21 mouse cellular contexts compared by ENCODE assay signal in the genomic region with DNA sequence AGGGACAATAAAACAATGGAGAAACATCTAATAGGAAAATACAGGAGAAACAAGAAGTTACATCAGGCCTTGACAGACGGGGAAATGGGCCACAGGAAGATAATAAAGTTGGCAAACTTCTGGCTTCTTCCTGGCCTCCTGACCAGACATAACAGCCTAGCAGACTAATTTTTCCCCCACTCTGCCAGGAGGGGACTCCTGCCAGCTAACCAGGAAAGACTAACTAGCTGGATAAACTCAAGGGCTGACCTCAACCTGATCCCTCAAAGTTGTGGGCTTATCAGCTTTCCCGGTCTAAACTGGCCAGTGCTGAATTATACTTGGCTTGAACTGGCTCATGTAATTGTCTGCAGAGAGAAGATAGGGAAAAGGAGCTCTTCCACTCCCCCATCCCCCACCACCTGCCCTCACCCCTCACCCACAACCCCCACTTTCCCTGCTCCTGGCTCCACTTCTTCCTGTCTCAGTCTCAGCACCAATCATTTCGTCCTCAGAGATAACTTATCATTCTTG. TPM values are rescaled to one million over a fixed set of nuclear protein-coding genes. Genes with fewer than 3 reads are reported as not detected.
"Had no signal": no experiment of that assay in that cellular context is flagged by ENCODE, and none has a peak within 500 bp of the region (broad histone marks: within the 10 kb centered on the region; RNA-seq: fewer than 3 reads in every experiment).

No protein-coding gene starts in this region.

- H3K27ac ChIP-seq: kidney, embryonic 15.5 days; limb, embryonic 12.5 days; liver, embryonic 14.5 days; midbrain, embryonic 15.5 days; neural tube, embryonic 12.5 days had no signal

- H3K27me3 ChIP-seq: kidney, embryonic 15.5 days; limb, embryonic 12.5 days; midbrain, embryonic 15.5 days; neural tube, embryonic 12.5 days had no signal

- H3K9me3 ChIP-seq: kidney, embryonic 15.5 days; limb, embryonic 12.5 days; midbrain, embryonic 15.5 days; neural tube, embryonic 12.5 days had no signal

- ATAC-seq: lung, postnatal 0 days; midbrain, embryonic 15.5 days had no signal

- DNase-seq: kidney, adult 18-20 months; kidney, postnatal 25 days; layer of hippocampus, adult 9-11 months; layer of hippocampus, postnatal 36 days; liver; lung, adult 2 months; lung, postnatal 36 days; retina, postnatal 1 day; right cerebral cortex, postnatal 4 days; spleen, adult 18-20 months; thymus, adult 2 months; thymus, postnatal 36 days had no signal

- H3K9ac ChIP-seq: kidney, embryonic 15.5 days; limb, embryonic 12.5 days; liver, embryonic 14.5 days; midbrain, embryonic 15.5 days; neural tube, embryonic 12.5 days had no signal

- H3K36me3 ChIP-seq: kidney, embryonic 15.5 days; limb, embryonic 12.5 days; midbrain, embryonic 15.5 days; neural tube, embryonic 12.5 days had no signal

- H3K4me2 ChIP-seq: kidney, embryonic 15.5 days; limb, embryonic 12.5 days; midbrain, embryonic 11.5 days; midbrain, embryonic 15.5 days; neural tube, embryonic 12.5 days had no signal

- H3K4me3 ChIP-seq: kidney, embryonic 15.5 days; limb, embryonic 12.5 days; midbrain, embryonic 15.5 days; neural tube, embryonic 12.5 days had no signal

RNA-seq across cellular contexts. Expression of gene Klrg1, which starts 17.0 kb away (rescaled TPM):
- total RNA-seq: neutrophil, adult 5-6 weeks had no signal
- polyA plus RNA-seq: kidney, embryonic 15.5 days; limb, embryonic 12.5 days; liver, embryonic 14.5 days; lung, postnatal 0 days; stomach, embryonic 14.5 days had no signal
